Mouse (Mus musculus) left cerebral cortex, adult 18-20 months (tissue): ENCODE results near the gene Il2rb. TPM values are rescaled to one million over a fixed set of nuclear protein-coding genes. Genes with fewer than 3 reads are reported as not detected.

Experiments
- DNase-seq, 2 experiments: peaks; one replicate each; pipeline ENCODE4 v3.0.0; 2021 to 2022; ENCODE audit warnings: low spot score in 2 of 2, mixed read lengths in 1 of 2
- total RNA-seq, 2 experiments: library from RNA; stranded (reverse); gene quantifications; 2 replicates each; pipeline ENCODE4 v1.2.3; 2021

Il2rb gene
- total RNA-seq, 2 experiments from 2014 or later: 0.28 TPM; not detected in 1

GRCm38 (mm10) chr15:78449694-78450418, 45.2 kb downstream of the Il2rb start:
- DNase-seq: peak; percentile 46 to 49

- DNase-seq: no peak
These were observed 45.9 kb downstream of the Il2rb start for GRCm38 (mm10) chr15:78449131-78449530.

GRCm38 (mm10) chr15:78447746-78448535, 47.1 kb downstream of the Il2rb start:
- peak; percentile 96 to 99 for DNase-seq

GRCm38 (mm10) chr15:78447121-78447520, 48.0 kb downstream of the Il2rb start:
- no peak for DNase-seq

DNA sequence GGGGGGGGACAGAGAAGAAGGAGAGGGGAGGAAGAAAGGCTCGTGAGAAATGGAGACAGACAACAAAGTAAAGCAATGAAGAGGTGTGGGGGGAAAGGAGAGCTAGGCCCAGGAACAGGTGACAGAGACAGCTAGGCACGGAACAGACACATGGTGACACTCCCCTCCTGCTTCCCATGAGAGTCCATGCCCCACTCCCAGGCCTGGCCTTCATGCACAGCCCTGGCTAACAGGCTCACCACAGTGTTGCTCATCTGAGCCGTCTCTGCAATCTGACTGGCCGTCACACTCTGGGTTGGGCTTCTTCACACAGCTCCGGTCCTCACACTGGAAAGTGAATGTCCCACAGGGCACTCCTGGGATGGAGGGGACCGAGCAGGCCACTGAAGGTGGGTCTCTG, 51.2 kb downstream of the Il2rb start:
- no peak for DNase-seq

- no peak for DNase-seq
These were observed 52.8 kb downstream of the Il2rb start for GRCm38 (mm10) chr15:78442231-78442630.

GRCm38 (mm10) chr15:78438973-78439372, 56.1 kb downstream of the Il2rb start:
- DNase-seq: no peak

- DNase-seq: no peak
These were observed 56.6 kb downstream of the Il2rb start for GRCm38 (mm10) chr15:78438505-78438904.

- DNase-seq: no peak
These were observed 57.1 kb downstream of the Il2rb start for GRCm38 (mm10) chr15:78438018-78438394.

DNA sequence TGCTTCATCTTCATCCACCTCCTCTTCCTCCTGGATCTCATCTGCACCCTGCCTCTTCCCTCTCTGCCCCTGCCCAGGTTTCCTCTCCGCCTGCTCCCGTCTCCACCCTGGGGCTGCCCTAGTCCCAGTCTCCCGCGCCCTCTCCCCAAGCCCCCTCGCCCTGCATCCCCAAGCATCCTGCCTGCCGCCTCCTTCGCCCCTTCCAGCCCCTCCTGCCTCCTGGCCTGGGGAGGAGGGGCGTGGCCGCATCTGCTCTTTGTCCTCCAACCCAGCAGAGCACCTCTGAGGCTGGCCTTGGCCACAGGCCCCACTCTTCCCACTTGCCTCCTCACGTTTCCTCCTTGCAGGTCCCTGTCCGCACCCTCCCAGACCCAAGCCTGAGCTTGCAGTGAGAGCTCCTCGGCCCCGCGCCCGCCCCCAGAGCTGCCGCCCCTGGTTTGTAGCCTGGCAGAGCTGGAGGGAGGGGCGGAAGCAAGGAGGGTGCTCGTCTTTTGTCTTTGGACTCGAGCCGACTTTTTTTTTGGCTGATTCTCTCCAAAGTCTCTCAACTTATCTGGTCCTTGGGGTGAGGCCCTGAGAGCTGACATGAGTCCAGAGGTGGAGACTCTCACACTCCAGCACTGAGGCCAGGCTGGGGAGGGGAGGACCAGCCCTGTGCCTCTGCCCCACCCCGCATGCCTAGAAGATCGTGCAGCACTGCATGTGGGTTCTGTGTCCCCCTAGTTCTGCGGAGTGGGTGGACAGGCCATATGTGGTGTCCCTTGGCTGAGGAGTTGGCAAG, 57.6 kb downstream of the Il2rb start:
- DNase-seq: peak; percentile 70 to 88

- DNase-seq: peak; percentile 90 to 94
These were observed 58.5 kb downstream of the Il2rb start for GRCm38 (mm10) chr15:78436380-78437192.

DNA sequence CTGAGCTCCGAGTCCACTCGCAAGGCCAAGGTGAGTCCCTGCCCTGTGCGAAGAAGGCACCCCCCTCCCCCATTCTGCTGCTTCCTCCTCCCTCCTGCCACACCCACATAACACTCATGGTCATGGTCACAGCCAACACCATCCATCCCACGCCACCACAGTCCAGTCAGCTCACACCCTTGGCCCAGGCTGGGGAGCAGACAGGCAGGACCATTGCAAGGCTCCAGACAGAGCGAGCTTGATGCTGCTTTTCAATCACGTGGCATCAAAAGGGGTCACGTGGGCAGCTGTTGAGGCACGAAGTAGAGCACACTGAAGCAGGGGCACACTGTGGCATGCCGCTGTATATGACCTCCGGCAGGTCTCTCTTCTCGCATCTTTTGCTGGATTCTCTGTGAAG, 59.4 kb downstream of the Il2rb start:
- no peak for DNase-seq

GRCm38 (mm10) chr15:78434896-78435520, 60.1 kb downstream of the Il2rb start:
- DNase-seq: peak; percentile 58 to 62

DNA sequence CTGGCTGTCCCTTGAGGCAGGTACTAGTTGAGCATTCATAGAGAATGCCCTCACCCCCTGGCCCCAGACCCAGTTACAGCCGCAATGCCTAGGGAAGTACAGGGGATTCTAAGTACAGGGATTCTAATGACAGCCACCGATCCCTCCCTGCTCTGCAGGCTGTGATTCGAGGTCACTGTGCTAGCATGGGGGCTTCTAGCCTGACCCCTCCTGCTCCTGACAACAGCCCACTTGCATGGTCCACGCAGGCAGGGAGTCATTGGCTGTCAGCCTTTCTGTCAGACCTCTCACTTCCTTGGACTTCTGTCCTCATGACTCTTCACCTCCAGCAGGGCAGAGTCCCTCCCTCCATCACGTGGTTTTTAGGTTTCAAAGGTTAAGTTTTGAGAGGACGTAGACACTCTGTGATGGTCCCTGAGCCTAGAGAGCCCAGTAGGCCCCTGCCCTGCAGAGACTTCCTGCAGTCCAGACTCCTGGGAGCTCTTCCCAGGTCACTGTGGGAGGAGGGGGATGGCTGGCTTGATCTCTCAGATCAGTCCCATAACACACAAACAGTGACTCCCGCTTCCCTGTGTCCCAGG, 63.4 kb downstream of the Il2rb start:
- DNase-seq: no peak

GRCm38 (mm10) chr15:78430874-78431273, 64.2 kb downstream of the Il2rb start:
- DNase-seq: no peak

DNA sequence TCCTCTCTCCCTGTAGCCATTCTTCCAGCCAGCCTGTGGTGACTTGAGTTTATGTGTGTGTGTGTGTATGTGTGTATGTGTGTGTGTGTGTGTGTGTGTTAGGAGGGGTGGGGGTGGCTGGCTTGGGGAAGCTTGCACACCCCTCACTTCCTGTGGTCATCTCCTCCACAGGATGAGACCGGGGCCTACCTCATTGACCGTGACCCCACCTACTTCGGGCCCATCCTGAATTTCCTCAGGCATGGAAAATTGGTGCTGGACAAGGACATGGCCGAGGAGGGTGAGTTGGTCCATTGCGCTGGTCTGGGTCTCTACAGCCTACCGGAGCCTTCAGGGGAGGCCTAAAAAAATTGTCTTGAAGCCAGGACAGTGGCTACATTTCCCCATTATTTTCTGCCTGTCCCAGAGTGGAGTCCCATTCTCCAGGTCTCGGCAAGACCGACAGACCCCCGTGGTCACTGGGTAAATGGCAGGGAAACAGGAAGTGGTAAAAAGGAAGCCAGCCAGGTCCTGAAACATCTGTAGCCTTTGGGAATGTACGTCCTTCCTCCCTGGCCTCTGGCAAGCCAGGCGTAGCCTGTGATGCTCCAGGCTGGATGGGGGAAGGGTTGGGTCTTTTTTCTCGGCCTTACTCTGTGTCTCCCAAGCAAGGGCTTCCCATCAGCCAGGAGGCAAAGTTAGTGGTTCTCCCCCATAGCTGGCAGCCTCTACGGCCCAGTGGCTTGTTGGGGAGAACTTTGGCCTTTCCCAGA, 65.0 kb downstream of the Il2rb start:
- no peak for DNase-seq
